Comparison of ENCODE assay signal across 18 mouse cellular contexts in the genomic region with DNA sequence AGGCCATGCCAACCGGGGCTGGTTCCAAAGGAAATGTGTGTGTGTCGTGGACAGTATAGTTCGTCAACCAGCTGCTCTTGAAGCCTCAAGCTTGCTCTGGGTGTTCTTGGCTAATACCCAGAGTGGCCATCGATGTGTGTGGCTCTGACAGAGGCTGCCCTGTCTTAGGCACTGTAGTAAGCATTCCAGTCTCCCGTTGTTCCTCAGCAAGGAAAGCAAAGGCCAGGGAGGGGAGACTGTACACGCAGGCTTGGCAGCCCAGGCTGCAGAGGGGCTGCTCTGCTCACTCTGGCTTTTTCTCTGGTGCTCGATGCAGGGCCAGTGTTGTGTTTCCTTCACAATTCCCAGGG.
DNase-seq lines count a peak whose midpoint lies in the region; ATAC-seq and TF ChIP-seq lines count a peak whose summit lies in the region.
"Had no signal": no experiment of that assay in that cellular context is flagged by ENCODE, and none has a peak within 500 bp of the region (broad histone marks: within the 10 kb centered on the region; RNA-seq: fewer than 3 reads in every experiment).

No protein-coding gene starts in this region.

- peaks cover 34% of the 10 kb centered on the region for H3K4me1 ChIP-seq in hindbrain, embryonic 12.5 days
- peaks cover 9% of the 10 kb centered on the region; the same call in 1 of the 2 replicates for H3K4me1 ChIP-seq in hindbrain, embryonic 11.5 days (replicated peaks; ENCODE audit: control insufficient read depth, insufficient read depth, low read length)
- H3K4me1 ChIP-seq in testis, adult 2 months (ENCODE audit: control insufficient read depth, insufficient read depth, low read length): peaks cover 6% of the 10 kb centered on the region
- peaks cover 65% of the 10 kb centered on the region for H3K4me1 ChIP-seq in midbrain, embryonic 10.5 days
- H3K4me1 ChIP-seq: liver, embryonic 15.5 days had no signal

- TF ChIP-seq POLR2A in testis, adult 2 months (IDR thresholded peaks at IDR 0.05; ENCODE audit: control insufficient read depth, low read depth, low read length): no peak

- no peak overlapping the region for H3K27ac ChIP-seq in hindbrain, embryonic 12.5 days
- H3K27ac ChIP-seq in hindbrain, embryonic 11.5 days (ENCODE audit: low read depth, low read length): no peak overlapping the region
- H3K27ac ChIP-seq in testis, adult 2 months (ENCODE audit: control insufficient read depth, insufficient read depth, low read depth, low read length): no peak overlapping the region
- peak overlapping the region; percentile 75 for H3K27ac ChIP-seq in midbrain, embryonic 10.5 days (replicated peaks)
- H3K27ac ChIP-seq: embryonic facial prominence, embryonic 15.5 days; limb, embryonic 12.5 days; liver, embryonic 15.5 days had no signal

- peaks cover 44% of the 10 kb centered on the region for H3K27me3 ChIP-seq in hindbrain, embryonic 12.5 days
- peaks cover 21% of the 10 kb centered on the region for H3K27me3 ChIP-seq in hindbrain, embryonic 11.5 days (ENCODE audit: control insufficient read depth, insufficient read depth, low read length)
- H3K27me3 ChIP-seq in testis, adult 2 months (ENCODE audit: control insufficient read depth, insufficient read depth, low read length): no peaks in the 10 kb centered on the region
- peaks cover 85% of the 10 kb centered on the region for H3K27me3 ChIP-seq in midbrain, embryonic 10.5 days (ENCODE audit: low read depth, poor library complexity, severe bottlenecking)
- H3K27me3 ChIP-seq: liver, embryonic 15.5 days had no signal

- no peak overlapping the region for H3K4me2 ChIP-seq in hindbrain, embryonic 12.5 days (replicated peaks)
- no peak overlapping the region for H3K4me2 ChIP-seq in hindbrain, embryonic 11.5 days (replicated peaks; ENCODE audit: low read depth, low read length)
- H3K4me2 ChIP-seq: embryonic facial prominence, embryonic 15.5 days; heart, embryonic 12.5 days; limb, embryonic 12.5 days; liver, embryonic 15.5 days had no signal

- TF ChIP-seq CTCF in testis, adult 2 months (IDR thresholded peaks at IDR 0.05; ENCODE audit: control insufficient read depth, insufficient read depth, insufficient replicate concordance, low read depth, low read length): no peak

- no peaks in the 10 kb centered on the region for H3K36me3 ChIP-seq in hindbrain, embryonic 12.5 days
- no peaks in the 10 kb centered on the region for H3K36me3 ChIP-seq in hindbrain, embryonic 11.5 days (ENCODE audit: control insufficient read depth, insufficient read depth, low read length)
- H3K36me3 ChIP-seq in testis, adult 2 months (ENCODE audit: control insufficient read depth, insufficient read depth, low read length): no peaks in the 10 kb centered on the region
- no peaks in the 10 kb centered on the region for H3K36me3 ChIP-seq in midbrain, embryonic 10.5 days
- H3K36me3 ChIP-seq: embryonic facial prominence, embryonic 15.5 days; G1E; heart, embryonic 12.5 days; limb, embryonic 12.5 days; liver, embryonic 15.5 days had no signal

- 0 out of 2 replicates have a peak overlapping the region, but pooled peaks have one; percentile 18 for H3K9ac ChIP-seq in hindbrain, embryonic 12.5 days
- no peak overlapping the region for H3K9ac ChIP-seq in hindbrain, embryonic 11.5 days (ENCODE audit: low read depth, low read length)
- H3K9ac ChIP-seq: embryonic facial prominence, embryonic 15.5 days; heart, embryonic 12.5 days; limb, embryonic 12.5 days; liver, embryonic 15.5 days had no signal

- no peaks in the 10 kb centered on the region for H3K9me3 ChIP-seq in hindbrain, embryonic 12.5 days (replicated peaks)
- H3K9me3 ChIP-seq in hindbrain, embryonic 11.5 days (ENCODE audit: control insufficient read depth, low read length): no peaks in the 10 kb centered on the region
- no peaks in the 10 kb centered on the region for H3K9me3 ChIP-seq in midbrain, embryonic 10.5 days (replicated peaks)
- H3K9me3 ChIP-seq: embryonic facial prominence, embryonic 15.5 days; heart, embryonic 12.5 days; limb, embryonic 12.5 days; liver, embryonic 15.5 days had no signal

- DNase-seq in hindbrain, embryonic 11.5 days (ENCODE audit: low spot score): no peak
- no peak for DNase-seq in testis, postnatal 14 days (ENCODE audit: low spot score)
- no peak for DNase-seq in midbrain, embryonic 10.5 days (ENCODE audit: low spot score)
- no peak for DNase-seq in adrenal gland, adult 2 months
- DNase-seq in kidney, postnatal 10 days: no peak
- DNase-seq: adrenal gland, postnatal 25 days; cerebellum, adult 9-10 months; gastrocnemius, postnatal 25 days; kidney, adult 18-20 months; kidney, postnatal 4 days; right cerebral cortex, postnatal 4 days had no signal

- peak; percentile 23; the same call in 1 of the 2 replicates for ATAC-seq in hindbrain, embryonic 12.5 days (ENCODE audit: low FRiP score)
- ATAC-seq in hindbrain, embryonic 11.5 days (ENCODE audit: low FRiP score): no peak

- 45% methylated on average over 7 of the region's 7 CpGs for WGBS in hindbrain, embryonic 12.5 days
- WGBS in hindbrain, embryonic 11.5 days: 61% methylated on average over 7 of the region's 7 CpGs
- WGBS in midbrain, embryonic 10.5 days: 42% methylated on average over 7 of the region's 7 CpGs

- H3K4me3 ChIP-seq in hindbrain, embryonic 12.5 days: no peak overlapping the region
- no peak overlapping the region for H3K4me3 ChIP-seq in hindbrain, embryonic 11.5 days (ENCODE audit: low read depth, low read length)
- H3K4me3 ChIP-seq in testis, adult 2 months (ENCODE audit: control insufficient read depth, low read depth, low read length): peak overlapping the region; percentile 51
- no peak overlapping the region for H3K4me3 ChIP-seq in midbrain, embryonic 10.5 days
- H3K4me3 ChIP-seq: embryonic facial prominence, embryonic 15.5 days; heart, embryonic 12.5 days; limb, embryonic 12.5 days; liver, embryonic 15.5 days had no signal
